Mouse (Mus musculus): ENCODE data around the gene Pip4k2b.

DNA sequence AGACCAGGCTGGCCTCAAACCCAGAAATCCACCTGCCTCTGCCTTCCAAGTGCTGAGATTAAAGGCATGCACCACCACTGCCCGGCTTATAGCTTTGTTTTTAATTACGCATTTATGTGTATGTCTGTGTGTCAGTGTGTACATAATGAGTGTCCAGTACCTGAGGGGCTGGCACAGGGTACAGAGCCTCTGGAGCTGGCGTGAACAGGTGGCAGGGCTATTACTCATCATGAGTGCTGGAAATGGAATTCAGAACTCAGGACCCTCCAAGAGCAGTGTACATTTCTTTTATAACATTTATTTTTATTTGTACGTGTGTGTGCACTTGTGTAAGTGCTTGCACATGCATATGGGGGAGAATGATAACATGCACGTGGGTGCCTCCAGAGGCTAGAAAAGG, 7.9 kb downstream of the Pip4k2b start:
- TF ChIP-seq EP300 (IDR thresholded peaks at IDR 0.05; ENCODE audit: insufficient read depth, low read depth, low read length), result no peak
- no peak for TF ChIP-seq CTCF (IDR thresholded peaks at IDR 0.05)

All from heart, adult 2 months (tissue).